Mouse (Mus musculus) kidney, adult 9 months (tissue): ENCODE results near the gene Ankrd40.

Experiments used
- DNase-seq: peaks from one replicate; pipeline ENCODE4 v3.0.0; 2022

The Ankrd40 gene

DNA sequence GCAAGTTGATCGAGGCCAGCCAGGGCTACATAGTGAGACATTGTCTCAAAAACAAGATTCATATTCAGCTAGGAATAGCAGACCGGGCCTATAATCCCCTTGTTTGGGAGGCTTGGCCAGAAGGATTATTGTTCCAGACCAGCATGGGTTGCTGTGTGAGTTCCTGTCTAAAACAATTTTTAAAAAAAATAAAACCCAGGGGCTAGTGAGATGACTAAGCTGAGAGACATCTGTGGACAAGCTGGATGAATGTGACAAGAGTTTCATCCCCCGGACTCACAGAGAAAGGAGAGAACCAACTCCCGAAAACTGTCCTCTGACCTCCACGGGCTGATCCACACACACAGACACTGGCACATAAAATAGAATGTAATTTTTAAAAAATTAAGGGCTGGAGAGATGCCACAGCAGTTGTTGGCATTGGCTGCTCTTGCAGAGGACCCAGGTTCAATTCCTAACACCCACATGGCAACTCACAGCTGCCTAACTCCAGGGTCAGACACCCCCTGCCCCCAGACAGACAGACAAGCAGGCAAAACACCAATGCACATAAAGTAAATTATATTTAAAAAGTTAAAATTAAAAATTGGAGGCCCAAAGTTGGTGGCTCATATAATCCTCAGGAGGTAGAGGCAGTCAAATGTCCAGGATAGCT, 4.4 kb upstream of the Ankrd40 start:
- DNase-seq, result no peak

DNA sequence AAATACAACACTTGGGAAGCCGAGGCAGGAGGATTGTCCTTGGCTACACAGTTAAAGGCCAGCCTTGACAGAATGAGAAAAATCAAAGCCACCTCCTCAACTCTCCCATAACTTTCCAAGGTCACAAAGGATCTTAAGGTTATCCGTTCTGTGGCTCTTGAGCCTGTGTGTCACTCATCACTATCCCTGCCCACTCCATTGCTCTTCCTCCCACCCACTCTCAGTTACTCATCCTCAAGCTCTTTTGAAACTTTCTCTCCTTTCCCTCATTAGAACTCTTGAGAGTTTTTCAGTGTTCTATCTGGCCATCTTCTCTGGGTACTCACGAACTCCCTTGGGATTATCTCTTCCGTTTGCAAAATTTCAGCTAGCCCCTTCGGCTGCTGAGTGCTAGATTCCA, 3.2 kb upstream of the Ankrd40 start:
- no peak for DNase-seq

GRCm38 (mm10) chr11:94326961-94327411, 815 bp upstream of the Ankrd40 start:
- DNase-seq, result peak; percentile 63

DNA sequence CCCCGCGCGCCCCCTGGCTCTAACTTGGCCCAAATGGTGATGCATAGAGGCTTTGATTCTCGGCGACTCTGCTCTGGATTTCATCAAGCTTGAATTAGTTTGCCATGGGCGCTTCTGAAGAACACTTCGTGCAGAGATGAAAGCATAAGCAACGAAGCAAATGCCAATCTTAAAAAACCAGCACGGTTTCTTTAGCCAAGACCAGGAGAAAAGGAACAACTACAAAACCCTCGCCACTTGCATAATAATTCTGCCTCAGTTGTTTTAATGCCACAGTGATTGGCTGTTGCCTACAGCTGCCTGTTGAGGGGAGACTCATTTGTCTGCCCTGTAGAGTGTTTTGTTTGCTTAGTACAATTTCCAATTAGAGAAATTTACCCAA, 834 bp downstream of the Ankrd40 start:
- no peak for DNase-seq

DNA sequence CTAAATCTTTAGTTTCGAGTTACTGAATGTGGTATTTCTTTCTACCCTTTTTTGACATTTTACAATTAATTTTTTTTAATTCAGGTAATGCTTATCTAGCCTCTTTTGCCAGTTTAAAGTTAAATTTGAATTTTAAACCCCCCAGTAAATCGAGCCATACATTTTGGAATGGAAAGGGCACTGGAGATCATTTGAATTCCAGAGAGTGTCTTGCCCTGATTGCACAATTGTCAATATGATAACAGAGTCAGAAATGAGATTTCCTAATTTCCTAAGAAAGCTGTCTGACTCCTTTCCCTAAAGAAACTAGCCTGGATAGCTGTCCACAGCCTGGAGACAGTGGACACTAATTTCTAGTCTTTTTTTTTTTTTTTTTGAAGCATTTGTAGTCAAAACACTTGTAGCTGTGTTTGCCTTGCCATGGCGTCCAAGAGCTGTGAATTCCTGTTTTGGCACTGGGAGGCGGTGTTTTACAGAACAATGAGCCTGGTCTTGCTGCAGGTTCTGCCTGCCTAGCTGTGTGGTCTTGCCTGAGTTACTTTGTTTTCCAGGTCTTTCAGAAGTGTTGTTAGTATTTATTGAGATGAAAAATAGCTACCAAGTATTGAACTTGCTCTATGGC, 1.6 kb downstream of the Ankrd40 start:
- peak; percentile 62 for DNase-seq

DNA sequence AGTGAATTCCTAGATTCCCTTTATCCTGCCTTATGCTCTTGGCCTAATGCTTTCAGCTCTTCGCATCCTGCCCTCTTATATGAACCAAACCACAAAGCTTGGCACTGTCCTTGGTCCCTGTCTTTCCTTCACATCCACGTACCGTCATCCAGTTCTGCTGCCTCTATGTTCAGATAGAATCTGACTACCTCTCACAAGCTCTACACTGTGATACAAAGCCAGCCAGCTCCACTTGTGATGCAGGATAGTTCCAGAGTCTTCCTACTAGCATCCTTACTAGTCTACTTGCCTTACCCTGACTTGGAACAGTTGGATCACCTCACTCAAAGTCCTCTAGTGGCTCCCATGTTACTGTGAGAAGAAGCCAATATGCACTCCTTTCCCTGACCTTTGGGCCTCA, 2.4 kb downstream of the Ankrd40 start:
- no peak for DNase-seq

DNA sequence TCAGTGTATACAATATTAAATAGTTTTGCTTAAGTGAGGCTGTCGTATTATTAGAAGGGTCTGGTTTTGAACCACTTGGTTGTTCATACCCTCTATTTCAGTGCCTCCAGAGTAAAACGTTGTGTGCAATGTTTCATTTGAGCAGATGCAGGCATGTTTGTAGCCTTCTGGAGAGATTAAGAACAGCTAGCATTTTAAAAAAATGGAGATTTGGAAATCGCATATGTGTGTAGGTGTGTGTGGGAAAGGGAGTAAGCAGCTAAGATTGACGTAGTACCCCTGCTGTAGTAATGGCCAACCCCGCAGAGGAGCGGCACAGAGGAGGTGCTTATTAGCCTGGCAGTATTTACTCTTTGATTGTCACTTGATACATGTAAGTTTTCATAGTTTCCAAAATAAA, 4.9 kb downstream of the Ankrd40 start:
- no peak for DNase-seq

- no peak for DNase-seq
Measured at GRCm38 (mm10) chr11:94334386-94334968, 6.7 kb downstream of the Ankrd40 start.

GRCm38 (mm10) chr11:94336551-94336950, 8.8 kb downstream of the Ankrd40 start:
- DNase-seq, result no peak

DNA sequence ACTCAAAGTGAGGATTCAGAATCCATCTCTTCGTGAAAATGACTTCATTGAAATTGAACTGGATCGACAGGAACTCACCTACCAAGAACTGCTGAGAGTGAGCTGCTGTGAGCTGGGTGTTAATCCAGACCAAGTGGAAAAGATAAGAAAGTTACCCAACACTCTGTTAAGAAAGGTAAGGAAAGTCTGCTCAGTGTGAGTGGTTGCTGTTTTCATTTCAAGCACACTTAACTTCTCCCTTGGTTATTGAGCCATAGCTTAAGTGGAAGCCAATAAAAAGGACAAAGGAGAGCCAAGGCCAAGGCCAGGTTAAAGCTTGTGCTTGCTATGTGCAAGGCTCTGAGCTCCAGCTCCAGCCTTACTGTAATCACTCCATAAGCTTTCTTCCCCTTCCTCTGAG, 10.5 kb downstream of the Ankrd40 start:
- DNase-seq, result no peak

DNA sequence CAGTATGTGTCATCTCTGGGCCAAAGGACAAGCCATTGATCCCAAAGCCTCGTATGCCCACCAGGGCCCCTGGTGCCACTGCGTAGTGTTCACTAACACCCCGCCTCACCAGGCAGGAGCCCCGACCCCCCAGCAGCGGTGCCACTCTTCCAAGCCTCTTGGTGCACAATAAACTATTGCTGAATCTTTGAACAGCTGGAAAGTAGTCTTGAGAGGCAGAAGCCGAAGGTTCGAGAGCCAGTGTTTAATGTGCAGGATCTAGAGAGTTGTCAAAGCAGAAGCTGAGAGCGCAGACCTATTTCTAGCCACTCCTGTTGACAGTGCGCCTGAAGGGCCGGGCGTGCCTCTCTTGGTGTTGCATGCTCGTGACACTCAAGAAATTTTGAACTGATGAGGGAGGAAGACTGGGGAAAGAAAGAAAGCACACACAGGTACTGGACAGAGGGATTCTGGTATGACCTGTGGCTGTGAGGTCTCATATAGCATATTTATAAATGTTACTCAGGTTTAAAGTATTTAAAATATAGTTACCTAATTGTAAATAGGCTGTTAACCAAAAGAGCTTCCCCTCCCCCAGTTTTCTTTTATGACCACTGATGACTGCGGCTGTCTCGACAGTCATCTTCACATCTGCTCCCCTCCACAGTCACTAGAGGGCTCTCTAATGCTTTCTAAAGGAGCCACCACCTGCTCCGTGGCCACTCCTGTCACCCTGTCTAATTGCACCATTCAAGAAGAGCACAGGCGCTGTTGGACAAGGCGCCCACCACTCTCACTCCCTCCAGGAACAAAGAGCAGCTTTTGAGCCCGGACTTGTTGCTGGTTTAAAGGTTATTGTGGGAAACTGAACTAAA, 12.2 kb downstream of the Ankrd40 start:
- DNase-seq, result peak; percentile 71

DNA sequence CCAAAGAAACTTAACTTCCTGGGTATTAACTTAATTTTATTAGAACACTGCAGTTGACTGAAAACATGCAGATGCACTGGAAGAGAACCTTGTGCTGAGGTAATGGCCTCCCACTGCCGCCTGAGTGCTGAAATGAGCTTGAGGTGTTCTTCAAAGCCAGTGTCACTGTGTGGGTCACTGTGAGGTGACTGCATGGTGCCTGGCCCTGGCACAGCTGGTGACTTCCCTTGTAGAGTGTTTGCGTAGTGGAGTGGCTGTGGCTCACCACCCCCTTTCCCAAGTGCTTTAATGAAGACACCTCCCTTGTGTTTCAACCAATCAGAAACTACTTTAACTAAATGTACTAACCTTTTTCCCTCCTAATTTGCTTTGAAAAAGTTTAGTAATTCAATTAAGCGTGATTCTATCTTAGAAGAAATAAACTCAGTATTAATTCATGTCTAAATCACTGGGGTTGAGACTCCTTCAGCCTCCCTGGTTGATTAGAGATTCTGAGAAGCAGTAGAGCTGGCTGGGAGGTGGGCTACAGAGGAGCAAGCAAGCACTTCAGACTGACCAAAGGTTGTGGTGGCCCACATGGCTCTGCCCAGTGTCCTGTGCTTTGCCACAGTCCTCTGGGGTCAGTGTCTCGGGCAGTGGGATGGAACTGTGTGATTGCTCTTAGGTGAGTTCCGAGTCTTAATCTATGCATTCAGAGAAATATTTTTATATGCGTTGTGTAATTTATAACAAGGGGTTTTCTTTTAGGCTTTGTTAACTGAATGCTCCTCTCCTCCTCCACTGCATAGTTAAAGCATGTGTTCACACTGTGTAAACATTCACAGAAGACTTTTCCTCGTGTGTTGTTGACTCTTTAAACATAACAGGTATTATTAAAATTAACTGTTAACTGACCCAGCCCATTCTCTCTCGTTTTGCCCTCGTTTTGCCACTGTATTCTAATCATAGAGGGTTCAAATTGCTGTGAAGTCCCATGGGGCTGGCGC, 13.4 kb downstream of the Ankrd40 start:
- DNase-seq, result no peak

- DNase-seq, result no peak
Measured at GRCm38 (mm10) chr11:94342114-94342905, 14.5 kb downstream of the Ankrd40 start.

GRCm38 (mm10) chr11:94343955-94344358, 16.2 kb downstream of the Ankrd40 start:
- DNase-seq, result no peak

- no peak for DNase-seq
Measured at GRCm38 (mm10) chr11:94344470-94344869, 16.7 kb downstream of the Ankrd40 start.

- DNase-seq, result no peak
Measured at GRCm38 (mm10) chr11:94345926-94346325, 18.1 kb downstream of the Ankrd40 start.

- no peak for DNase-seq
Measured at GRCm38 (mm10) chr11:94346611-94347010, 18.8 kb downstream of the Ankrd40 start.

DNA sequence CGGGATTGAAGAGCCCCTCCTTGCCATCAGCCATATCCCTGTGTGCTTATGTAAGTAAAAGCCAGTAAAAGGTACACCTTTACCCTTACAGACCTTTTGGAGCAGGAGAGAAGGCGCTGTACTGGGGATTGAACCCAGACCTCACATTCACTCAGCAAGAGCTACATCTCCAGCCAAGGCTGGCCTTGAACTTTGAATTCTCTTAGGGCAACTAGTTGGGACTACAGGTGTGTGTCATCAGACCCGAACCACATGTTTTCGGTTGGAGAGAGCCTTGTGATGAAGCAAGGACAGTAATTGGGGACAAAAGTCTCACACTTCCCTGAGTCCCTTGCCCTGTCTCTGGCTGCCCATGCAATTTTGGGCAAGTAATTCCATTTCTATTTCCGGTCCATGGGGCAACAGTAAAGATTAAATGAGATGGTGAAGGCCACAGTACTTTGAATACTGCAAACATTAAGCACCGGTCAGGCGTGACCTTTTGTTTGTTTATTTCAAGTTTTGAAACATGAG, 19.3 kb downstream of the Ankrd40 start:
- DNase-seq, result no peak

DNA sequence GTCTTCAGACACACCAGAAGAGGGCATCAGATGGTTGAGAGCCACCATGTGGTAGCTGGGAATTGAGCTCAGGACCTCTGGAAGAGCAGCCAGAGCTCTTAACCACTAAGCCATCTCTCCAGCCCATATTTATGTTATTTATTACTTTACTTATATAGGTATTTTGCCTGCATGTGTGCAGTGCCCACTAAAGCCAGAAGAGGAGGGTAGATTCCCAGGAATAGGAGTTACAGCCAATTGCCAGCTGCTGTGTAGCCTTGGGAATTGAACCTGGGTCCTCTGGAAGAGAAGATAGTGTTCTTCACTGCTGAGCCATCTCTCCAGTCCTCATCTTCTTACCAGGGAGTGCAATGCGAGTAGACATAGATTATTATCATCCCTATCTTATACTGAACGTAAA, 22.0 kb downstream of the Ankrd40 start:
- DNase-seq, result no peak

DNA sequence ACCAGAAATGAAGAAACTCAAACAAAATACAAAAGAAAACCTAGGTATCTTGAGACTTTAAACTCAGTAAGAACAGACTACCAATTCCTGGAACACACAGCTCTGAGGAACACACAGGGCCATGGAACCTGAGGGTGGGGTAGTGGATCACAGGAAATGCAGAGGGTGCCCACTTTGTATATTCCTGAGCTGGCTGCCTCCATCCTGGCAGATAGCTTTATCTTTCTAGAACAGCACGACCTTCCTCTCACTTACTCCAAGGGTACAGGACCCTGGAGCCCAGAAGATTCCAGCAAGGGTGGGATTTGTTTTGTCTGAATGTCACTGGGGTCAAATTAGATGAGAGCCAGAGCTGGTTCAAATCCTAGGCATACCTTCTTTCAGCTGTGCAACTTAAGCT, 22.5 kb downstream of the Ankrd40 start:
- no peak for DNase-seq

DNA sequence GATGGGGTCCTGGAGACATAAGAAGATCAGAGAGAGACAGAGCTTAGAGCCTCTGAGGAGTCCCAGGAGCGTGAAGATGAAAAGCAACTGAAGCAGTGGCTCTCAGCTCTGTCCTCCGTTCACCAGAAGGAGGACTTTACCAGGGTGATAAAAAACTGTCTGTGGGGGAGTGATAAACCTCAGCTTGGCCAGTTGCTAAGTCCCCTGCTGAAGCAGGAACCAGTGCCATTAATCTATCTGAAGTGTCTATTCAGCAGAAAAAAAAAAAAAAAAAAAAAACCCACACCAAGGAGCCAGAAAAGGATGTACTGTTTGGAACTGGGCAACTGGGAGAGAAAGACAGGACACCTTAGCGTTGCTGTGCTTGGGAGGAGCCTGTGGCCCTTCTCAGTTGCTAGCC, 23.3 kb downstream of the Ankrd40 start:
- DNase-seq, result no peak
